Mouse (Mus musculus) spleen, adult 2 months (tissue): ENCODE results near the gene Tas1r3.

Experiments used
- CTCF ChIP-seq: fragments of 200-500 bp; IDR thresholded peaks from 2 replicates; pipeline ENCODE4 v1.5.1; 2011; ENCODE audit warnings: mild to moderate bottlenecking, inconsistent platforms; ENCODE audit not compliant: insufficient read depth, insufficient read length, insufficient replicate concordance; ENCODE audit errors: extremely low read depth
- POLR2A ChIP-seq: fragments of 200-500 bp; IDR thresholded peaks from 2 replicates; pipeline ENCODE4 v1.6.1; 2011; ENCODE audit warnings: low read depth, low read length, inconsistent platforms

- TF ChIP-seq POLR2A (peak; percentile 75), CTCF (peak; percentile 94)
Measured at GRCm38 (mm10) chr4:155831205-155831766, 31.9 kb downstream of the Tas1r3 start, which contains the start of gene Aurkaip1.
